Mouse (Mus musculus): ENCODE data around the gene Alkal2. TPM values are rescaled to one million over a fixed set of nuclear protein-coding genes. Genes with fewer than 3 reads are reported as not detected.

The Alkal2 gene
- total and polyA plus RNA-seq, 3 experiments, result 0.04 TPM; not detected in 2

DNA sequence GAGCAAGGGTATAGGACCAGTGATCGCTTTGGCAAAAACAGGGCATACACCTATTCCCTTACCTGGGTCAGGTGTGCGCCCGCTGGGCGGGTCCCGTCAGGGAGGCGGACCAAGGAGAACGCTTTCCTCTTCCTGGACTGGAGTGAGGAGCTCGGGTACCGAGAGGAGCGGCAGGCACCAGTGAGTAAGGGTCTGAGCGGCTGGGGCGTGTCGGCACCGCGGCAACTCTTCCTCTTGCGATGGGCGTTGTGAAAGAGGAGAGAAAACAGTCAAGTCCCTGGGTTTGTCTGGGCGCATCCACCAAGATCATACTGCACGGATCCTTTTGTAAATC lies 27.9 kb downstream of the Alkal2 start:
- Histone ChIP-seq H3K79me2 (ENCODE audit: control insufficient read depth, insufficient read depth, low read length, poor library complexity) (peaks cover 19% of the 10 kb centered on the region), H3K9me3 (replicated peaks; ENCODE audit: insufficient read depth, low read length) (no peaks in the 10 kb centered on the region), H3K9ac (ENCODE audit: control insufficient read depth, low read depth, low read length, poor library complexity, severe bottlenecking) (peak overlapping the region; percentile 55; the same call in 1 of the 2 replicates), H3K4me1 (ENCODE audit: control insufficient read depth in 1 of 2, insufficient read depth in 2 of 2, low read length in 2 of 2) (peaks cover 0 to 13% of the 10 kb centered on the region in 2 experiments; a peak in 3 of 4 replicates), H3K36me3 (ENCODE audit: control insufficient read depth in 1 of 2, insufficient read depth in 2 of 2, low read length in 2 of 2) (peaks cover 0 to 17% of the 10 kb centered on the region in 2 experiments; a peak in 3 of 4 replicates), H3K4me3 (ENCODE audit: control insufficient read depth in 1 of 2, insufficient read depth in 1 of 2, low read depth in 2 of 2, low read length in 2 of 2) (peak overlapping the region; percentile 73 to 100), H3K27ac (ENCODE audit: control insufficient read depth, low read depth, low read length) (no peak overlapping the region), H3K27me3 (ENCODE audit: control insufficient read depth in 1 of 2, insufficient read depth in 2 of 2, low read length in 2 of 2) (no peaks in the 10 kb centered on the region)
- DNase-seq (ENCODE audit: low read depth, low spot score), result peak; percentile 34
- TF ChIP-seq ETS1 (IDR thresholded peaks at IDR 0.05; ENCODE audit: low read depth, low read length), result no peak
- TF ChIP-seq MYB (IDR thresholded peaks at IDR 0.05; ENCODE audit: low read depth, low read length), result no peak
- TF ChIP-seq EP300 (IDR thresholded peaks at IDR 0.05; ENCODE audit: low read depth in 1 of 2, low read length in 2 of 2), result no peak
- TF ChIP-seq MAZ (IDR thresholded peaks at IDR 0.05; ENCODE audit: low read depth, low read length), result no peak
- TF ChIP-seq TBP (IDR thresholded peaks at IDR 0.05; ENCODE audit: low read depth, low read length), result no peak
- no peak for TF ChIP-seq POLR2A (IDR thresholded peaks at IDR 0.05; ENCODE audit: control insufficient read depth in 1 of 2, insufficient read depth in 1 of 2, low read depth in 1 of 2, low read length in 2 of 2, poor library complexity in 1 of 2)
- TF ChIP-seq UBTF (IDR thresholded peaks at IDR 0.05; ENCODE audit: borderline replicate concordance, insufficient read depth, low read depth, low read length), result no peak
- TF ChIP-seq CTCF (IDR thresholded peaks at IDR 0.05 in 2 of 3, conservative IDR thresholded peaks at IDR 0.05 in 1 of 3; ENCODE audit: control insufficient read depth in 1 of 3, insufficient read depth in 1 of 3, low read depth in 2 of 3, low read length in 3 of 3, poor library complexity in 1 of 3, severe bottlenecking in 1 of 3), result no peak
- TF ChIP-seq ZMIZ1 (IDR thresholded peaks at IDR 0.05; ENCODE audit: low read depth, low read length), result no peak
- TF ChIP-seq NRF1 (IDR thresholded peaks at IDR 0.05; ENCODE audit: insufficient read depth, low read depth, low read length, poor library complexity, severe bottlenecking), result no peak
- no peak for TF ChIP-seq MXI1 (IDR thresholded peaks at IDR 0.05; ENCODE audit: low read depth, low read length)
- TF ChIP-seq MAFK (IDR thresholded peaks at IDR 0.05; ENCODE audit: borderline replicate concordance, low read depth, low read length), result no peak
- TF ChIP-seq MAX (IDR thresholded peaks at IDR 0.05; ENCODE audit: low read length), result no peak
- no peak for TF ChIP-seq MEF2A (IDR thresholded peaks at IDR 0.05; ENCODE audit: extremely low read depth, insufficient replicate concordance, low read depth, low read length, poor library complexity, severe bottlenecking)
- TF ChIP-seq GABPA (IDR thresholded peaks at IDR 0.05; ENCODE audit: low read depth, low read length), result no peak
- no peak for TF ChIP-seq POLR2AphosphoS2 (IDR thresholded peaks at IDR 0.05; ENCODE audit: low read length)
- TF ChIP-seq RAD21 (IDR thresholded peaks at IDR 0.05; ENCODE audit: low read depth, low read length), result no peak
- TF ChIP-seq GATA1 (IDR thresholded peaks at IDR 0.05; ENCODE audit: low read depth, low read length), result no peak
- no peak for TF ChIP-seq SIN3A (IDR thresholded peaks at IDR 0.05; ENCODE audit: low read length)
- no peak for TF ChIP-seq POLR2AphosphoS5 (IDR thresholded peaks at IDR 0.05; ENCODE audit: borderline replicate concordance, low read depth, low read length)

DNA sequence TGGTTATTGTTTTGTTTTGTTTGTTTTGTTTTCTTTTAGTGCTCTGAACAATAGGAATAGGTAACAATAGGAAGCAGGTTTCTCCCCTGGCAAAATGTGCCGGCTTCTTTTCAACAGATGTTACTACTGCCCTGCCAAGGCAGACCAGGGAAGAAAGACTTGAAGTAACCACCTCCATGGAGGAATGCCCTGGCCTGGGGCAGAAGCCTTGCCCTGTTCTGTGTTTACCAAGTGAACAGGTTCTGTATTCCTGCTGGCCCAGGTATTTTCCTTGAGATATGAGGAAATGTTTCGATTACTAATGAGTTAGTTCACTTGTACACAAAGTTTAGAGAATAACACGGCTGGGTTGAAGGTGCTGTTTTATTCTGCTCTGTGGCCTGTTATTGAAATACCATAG lies 28.7 kb downstream of the Alkal2 start:
- DNase-seq (ENCODE audit: low read depth, low spot score), result no peak
- Histone ChIP-seq H3K79me2 (ENCODE audit: control insufficient read depth, insufficient read depth, low read length, poor library complexity) (peaks cover 19% of the 10 kb centered on the region), H3K27ac (ENCODE audit: control insufficient read depth, low read depth, low read length) (no peak overlapping the region), H3K9me3 (replicated peaks; ENCODE audit: insufficient read depth, low read length) (no peaks in the 10 kb centered on the region), H3K4me3 (ENCODE audit: control insufficient read depth in 1 of 2, insufficient read depth in 1 of 2, low read depth in 2 of 2, low read length in 2 of 2) (no peak overlapping the region), H3K9ac (ENCODE audit: control insufficient read depth, low read depth, low read length, poor library complexity, severe bottlenecking) (no peak overlapping the region), H3K27me3 (ENCODE audit: control insufficient read depth in 1 of 2, insufficient read depth in 2 of 2, low read length in 2 of 2) (no peaks in the 10 kb centered on the region), H3K4me1 (ENCODE audit: control insufficient read depth in 1 of 2, insufficient read depth in 2 of 2, low read length in 2 of 2) (peaks cover 0 to 13% of the 10 kb centered on the region in 2 experiments; a peak in 3 of 4 replicates), H3K36me3 (ENCODE audit: control insufficient read depth in 1 of 2, insufficient read depth in 2 of 2, low read length in 2 of 2) (peaks cover 0 to 17% of the 10 kb centered on the region in 2 experiments; a peak in 3 of 4 replicates)
- TF ChIP-seq MAZ (IDR thresholded peaks at IDR 0.05; ENCODE audit: low read depth, low read length) (no peak), ZMIZ1 (IDR thresholded peaks at IDR 0.05; ENCODE audit: low read depth, low read length) (no peak), SMC3 (IDR thresholded peaks at IDR 0.05; ENCODE audit: low read depth, low read length) (no peak), EP300 (IDR thresholded peaks at IDR 0.05; ENCODE audit: low read depth in 1 of 2, low read length in 2 of 2) (no peak)

Data from MEL (cell line).